Comparison of ENCODE assay signal across 8 mouse cellular contexts in genomic region chr17:46651292-46651691, GRCm38 (mm10). TPM values are rescaled to one million over a fixed set of nuclear protein-coding genes. Genes with fewer than 3 reads are reported as not detected.
DNase-seq lines count a peak whose midpoint lies in the region; ATAC-seq lines count a peak whose summit lies in the region.

No protein-coding gene starts in this region.

- H3K9ac ChIP-seq in kidney, embryonic 15.5 days = peak overlapping the region; percentile 80
- H3K9ac ChIP-seq in hindbrain, embryonic 13.5 days = peak overlapping the region; percentile 95
- H3K9ac ChIP-seq in midbrain, embryonic 14.5 days (replicated peaks; ENCODE audit: low read length) = peak overlapping the region; percentile 96

- H3K27ac ChIP-seq in kidney, embryonic 15.5 days = peak overlapping the region; percentile 98
- peak overlapping the region; percentile 73 for H3K27ac ChIP-seq in brown adipose tissue, adult 24 weeks (replicated peaks; ENCODE audit: low read depth, low read length)
- peak overlapping the region; percentile 97 for H3K27ac ChIP-seq in hindbrain, embryonic 13.5 days
- peak overlapping the region; percentile 95 for H3K27ac ChIP-seq in midbrain, embryonic 14.5 days (replicated peaks; ENCODE audit: low read depth, low read length)

- H3K9me3 ChIP-seq in kidney, embryonic 15.5 days (replicated peaks) = no peaks in the 10 kb centered on the region
- H3K9me3 ChIP-seq in hindbrain, embryonic 13.5 days = no peaks in the 10 kb centered on the region
- no peaks in the 10 kb centered on the region for H3K9me3 ChIP-seq in midbrain, embryonic 14.5 days (ENCODE audit: control insufficient read depth, low read length)

- H3K27me3 ChIP-seq in kidney, embryonic 15.5 days = no peaks in the 10 kb centered on the region
- no peaks in the 10 kb centered on the region for H3K27me3 ChIP-seq in hindbrain, embryonic 13.5 days
- H3K27me3 ChIP-seq in midbrain, embryonic 14.5 days (ENCODE audit: control insufficient read depth, insufficient read depth, low read length) = no peaks in the 10 kb centered on the region

- ATAC-seq in kidney, embryonic 15.5 days (replicated peaks; ENCODE audit: low FRiP score) = no peak
- ATAC-seq in hindbrain, embryonic 13.5 days (ENCODE audit: low FRiP score) = no peak
- no peak for ATAC-seq in midbrain, embryonic 14.5 days (ENCODE audit: low FRiP score, low TSS enrichment)

- peaks cover 55% of the 10 kb centered on the region for H3K4me1 ChIP-seq in kidney, embryonic 15.5 days
- H3K4me1 ChIP-seq in brown adipose tissue, adult 24 weeks (ENCODE audit: control insufficient read depth, insufficient read depth, insufficient read length, low read length) = peaks cover 15% of the 10 kb centered on the region
- H3K4me1 ChIP-seq in hindbrain, embryonic 13.5 days (replicated peaks) = peaks cover 62% of the 10 kb centered on the region
- H3K4me1 ChIP-seq in midbrain, embryonic 14.5 days (ENCODE audit: control insufficient read depth, insufficient read depth, low read length) = peaks cover 31% of the 10 kb centered on the region

- WGBS in kidney, embryonic 15.5 days = 63% methylated on average over 17 of the region's 17 CpGs
- 75% methylated on average over 17 of the region's 17 CpGs for WGBS in hindbrain, embryonic 13.5 days
- WGBS in midbrain, embryonic 14.5 days = 79% methylated on average over 17 of the region's 17 CpGs

- peaks cover 49% of the 10 kb centered on the region for H3K36me3 ChIP-seq in kidney, embryonic 15.5 days
- peaks cover 42% of the 10 kb centered on the region for H3K36me3 ChIP-seq in hindbrain, embryonic 13.5 days
- H3K36me3 ChIP-seq in midbrain, embryonic 14.5 days (ENCODE audit: control insufficient read depth, insufficient read depth, low read length) = peaks cover 39% of the 10 kb centered on the region

- DNase-seq in kidney, postnatal 36 days = no peak
- DNase-seq in midbrain, embryonic 14.5 days = no peak
- DNase-seq in cerebellum, postnatal 36 days = no peak
- no peak for DNase-seq in frontal cortex, postnatal 10 days (ENCODE audit: low spot score in 2 of 2)
- no peak for DNase-seq in layer of hippocampus, adult 11-12 months (ENCODE audit: low spot score)

- peak overlapping the region; percentile 74 for H3K4me3 ChIP-seq in kidney, embryonic 15.5 days (replicated peaks)
- peak overlapping the region; percentile 79 for H3K4me3 ChIP-seq in brown adipose tissue, adult 24 weeks (ENCODE audit: insufficient read depth, low read depth, low read length)
- H3K4me3 ChIP-seq in hindbrain, embryonic 13.5 days = peak overlapping the region; percentile 72
- H3K4me3 ChIP-seq in midbrain, embryonic 14.5 days (replicated peaks; ENCODE audit: low read depth, low read length) = peak overlapping the region; percentile 67

- peak overlapping the region; percentile 80 for H3K4me2 ChIP-seq in kidney, embryonic 15.5 days
- peak overlapping the region; percentile 85 for H3K4me2 ChIP-seq in hindbrain, embryonic 13.5 days
- H3K4me2 ChIP-seq in midbrain, embryonic 14.5 days (ENCODE audit: low read length) = peak overlapping the region; percentile 88

RNA-seq across cellular contexts. Expression of gene Cul7, which starts 1.2 kb away (rescaled TPM):
- 55.5 and 59.2 TPM in 2 replicates for polyA plus RNA-seq in kidney, embryonic 15.5 days (2015; fragmentation: Nextera tagmentation; extraction: Ambion mirVana)
- polyA plus RNA-seq in brown adipose tissue, adult 24 weeks (2012; ENCODE audit: insufficient read depth, insufficient read length, missing spikeins) = 8.9 and 13.8 TPM in 2 replicates
- 40.0 and 41.2 TPM in 2 replicates for polyA plus RNA-seq in hindbrain, embryonic 13.5 days (2015; fragmentation: Nextera tagmentation; extraction: Ambion mirVana)
- 32.3 and 32.9 TPM in 2 replicates for polyA plus RNA-seq in midbrain, embryonic 14.5 days (2014; fragmentation: Nextera tagmentation; extraction: Ambion mirVana)

RNA-seq across cellular contexts. Expression of gene Mrpl2, which starts 5.3 kb away (rescaled TPM):
- polyA plus RNA-seq in kidney, embryonic 15.5 days (2015; fragmentation: Nextera tagmentation; extraction: Ambion mirVana) = 108 and 124 TPM in 2 replicates
- 118 and 151 TPM in 2 replicates for polyA plus RNA-seq in brown adipose tissue, adult 24 weeks (2012; ENCODE audit: insufficient read depth, insufficient read length, missing spikeins)
- 73.5 and 75.6 TPM in 2 replicates for polyA plus RNA-seq in hindbrain, embryonic 13.5 days (2015; fragmentation: Nextera tagmentation; extraction: Ambion mirVana)
- polyA plus RNA-seq in midbrain, embryonic 14.5 days (2014; fragmentation: Nextera tagmentation; extraction: Ambion mirVana) = 73.2 and 78.0 TPM in 2 replicates

RNA-seq across cellular contexts. Expression of gene Klc4, which starts 5.5 kb away (rescaled TPM):
- 36.9 and 42.4 TPM in 2 replicates for polyA plus RNA-seq in kidney, embryonic 15.5 days (2015; fragmentation: Nextera tagmentation; extraction: Ambion mirVana)
- 15.7 and 15.9 TPM in 2 replicates for polyA plus RNA-seq in brown adipose tissue, adult 24 weeks (2012; ENCODE audit: insufficient read depth, insufficient read length, missing spikeins)
- polyA plus RNA-seq in hindbrain, embryonic 13.5 days (2015; fragmentation: Nextera tagmentation; extraction: Ambion mirVana) = 45.1 and 45.9 TPM in 2 replicates
- 32.8 and 33.4 TPM in 2 replicates for polyA plus RNA-seq in midbrain, embryonic 14.5 days (2014; fragmentation: Nextera tagmentation; extraction: Ambion mirVana)

RNA-seq across cellular contexts. Expression of gene Ptk7, which starts 22.0 kb away (rescaled TPM):
- polyA plus RNA-seq in kidney, embryonic 15.5 days (2015; fragmentation: Nextera tagmentation; extraction: Ambion mirVana) = 120 and 138 TPM in 2 replicates
- polyA plus RNA-seq in brown adipose tissue, adult 24 weeks (2012; ENCODE audit: insufficient read depth, insufficient read length, missing spikeins) = 0.42 TPM in 1 of 2 replicates, not detected in the other
- 39.9 and 40.7 TPM in 2 replicates for polyA plus RNA-seq in hindbrain, embryonic 13.5 days (2015; fragmentation: Nextera tagmentation; extraction: Ambion mirVana)
- 19.6 and 20.0 TPM in 2 replicates for polyA plus RNA-seq in midbrain, embryonic 14.5 days (2014; fragmentation: Nextera tagmentation; extraction: Ambion mirVana)

RNA-seq across cellular contexts. Expression of gene Rrp36, which starts 22.9 kb away (rescaled TPM):
- polyA plus RNA-seq in kidney, embryonic 15.5 days (2015; fragmentation: Nextera tagmentation; extraction: Ambion mirVana) = 63.9 and 65.4 TPM in 2 replicates
- polyA plus RNA-seq in brown adipose tissue, adult 24 weeks (2012; ENCODE audit: insufficient read depth, insufficient read length, missing spikeins) = 19.7 and 20.6 TPM in 2 replicates
- polyA plus RNA-seq in hindbrain, embryonic 13.5 days (2015; fragmentation: Nextera tagmentation; extraction: Ambion mirVana) = 52.3 and 56.2 TPM in 2 replicates
- 35.3 and 40.5 TPM in 2 replicates for polyA plus RNA-seq in midbrain, embryonic 14.5 days (2014; fragmentation: Nextera tagmentation; extraction: Ambion mirVana)
